Mouse (Mus musculus) olfactory bulb, adult 2 months (tissue): Measurements from ENCODE around the gene Pank2. TPM values are rescaled to one million over a fixed set of nuclear protein-coding genes. Genes with fewer than 3 reads are reported as not detected.
A peak's percentile ranks its signal among the peaks of the same experiment; 100 is the strongest.

Source experiments
- H3K27ac ChIP-seq: fragments of 200-500 bp; 2 replicates; pipeline ENCODE4 v1.5.1; 2012; ENCODE audit warnings: low read depth, low read length; ENCODE audit not compliant: insufficient read depth
- H3K4me1 ChIP-seq: fragments of 200-500 bp; 2 replicates; pipeline ENCODE4 v1.6.1; 2012; ENCODE audit warnings: low read length; ENCODE audit not compliant: control insufficient read depth, insufficient read depth
- H3K4me3 ChIP-seq: fragments of 200-500 bp; 2 replicates; pipeline ENCODE4 v1.5.1; 2012; ENCODE audit warnings: mild to moderate bottlenecking, low read depth, low read length, moderate library complexity; ENCODE audit not compliant: insufficient read depth
- CTCF ChIP-seq: fragments of 200-500 bp; IDR thresholded peaks from 2 replicates; pipeline ENCODE4 v1.5.1; 2012; ENCODE audit warnings: low read depth, mild to moderate bottlenecking, low read length, moderate library complexity; ENCODE audit not compliant: insufficient read depth
- POLR2A ChIP-seq: fragments of 200-500 bp; IDR thresholded peaks from 2 replicates; pipeline ENCODE4 v1.6.1; 2012; ENCODE audit warnings: mild to moderate bottlenecking, low read depth, low read length, moderate library complexity; ENCODE audit not compliant: insufficient read depth
- WGBS: fragments of 180-500 bp; shearing (Covaris S2); methylation state at CpG from one replicate; pipeline ENCODE4 v1.1.7; 2018; 5-methylcytosine and 5-hydroxymethylcytosine counted together
- polyA plus RNA-seq: library from polyadenylated mRNA; stranded (reverse); fragments of >200 nt; gene quantifications from 2 replicates; pipeline ENCODE4 v1.2.4, GENCODE M21; 2012; ENCODE audit warnings: low replicate concordance; ENCODE audit not compliant: missing spikeins, insufficient read depth, insufficient read length

Gene Pank2
- polyA plus RNA-seq, 1 experiment, result not detected

- Histone ChIP-seq H3K4me1 (no peaks in the 10 kb centered on the region), H3K4me3 (no peak overlapping the region), H3K27ac (no peak overlapping the region)
- WGBS, result 67% methylated on average over 2 of the region's 2 CpGs
- no peak for TF ChIP-seq CTCF
- no peak for TF ChIP-seq POLR2A
Measured at GRCm38 (mm10) chr2:131254329-131254713, 8.0 kb upstream of the Pank2 start.

- 68% methylated on average over 3 of the region's 3 CpGs for WGBS
Measured at GRCm38 (mm10) chr2:131255738-131256137, 6.6 kb upstream of the Pank2 start.

GRCm38 (mm10) chr2:131258693-131259092 lies 3.6 kb upstream of the Pank2 start:
- H3K4me3 ChIP-seq, result no peak overlapping the region
- no peak overlapping the region for H3K27ac ChIP-seq
- peaks cover 6% of the 10 kb centered on the region for H3K4me1 ChIP-seq
- no peak for TF ChIP-seq POLR2A
- TF ChIP-seq CTCF, result no peak
- 89% methylated on average over 8 of the region's 8 CpGs for WGBS

More at GRCm38 (mm10) chr2:131255738-131256137, 6.6 kb upstream of the Pank2 start:
- Histone ChIP-seq H3K4me3 (no peak overlapping the region), H3K27ac (no peak overlapping the region), H3K4me1 (peaks cover 4% of the 10 kb centered on the region)
- no peak for TF ChIP-seq POLR2A
- TF ChIP-seq CTCF, result no peak

- H3K27ac ChIP-seq, result no peak overlapping the region
- 58% methylated on average over 9 of the region's 9 CpGs for WGBS
- TF ChIP-seq CTCF, result no peak
- TF ChIP-seq POLR2A, result no peak
- peaks cover 9% of the 10 kb centered on the region for H3K4me1 ChIP-seq
- H3K4me3 ChIP-seq, result no peak overlapping the region
Measured at GRCm38 (mm10) chr2:131260544-131261307, 1.6 kb upstream of the Pank2 start.

GRCm38 (mm10) chr2:131261481-131262212 lies 648 bp upstream of the Pank2 start:
- Histone ChIP-seq H3K27ac (peak overlapping the region; percentile 99), H3K4me3 (peak overlapping the region; percentile 84), H3K4me1 (peaks cover 9% of the 10 kb centered on the region)
- TF ChIP-seq CTCF (no peak), POLR2A (no peak)
- 3% methylated on average over 10 of the region's 10 CpGs for WGBS

GRCm38 (mm10) chr2:131262680-131263670 lies 680 bp downstream of the Pank2 start:
- no peak for TF ChIP-seq CTCF
- no peak for TF ChIP-seq POLR2A
- Histone ChIP-seq H3K4me3 (peak overlapping the region; percentile 96), H3K4me1 (peaks cover 9% of the 10 kb centered on the region), H3K27ac (peak overlapping the region; percentile 98)
- WGBS, result 1% methylated on average over 59 of the region's 59 CpGs

GRCm38 (mm10) chr2:131264027-131264426 lies 1.7 kb downstream of the Pank2 start:
- WGBS, result 53% methylated on average over 6 of the region's 6 CpGs
- Histone ChIP-seq H3K4me1 (peaks cover 9% of the 10 kb centered on the region), H3K4me3 (no peak overlapping the region), H3K27ac (no peak overlapping the region)
- TF ChIP-seq POLR2A (no peak), CTCF (no peak)

GRCm38 (mm10) chr2:131265056-131265455 lies 2.8 kb downstream of the Pank2 start:
- WGBS, result 67% methylated on average over 2 of the region's 2 CpGs
- Histone ChIP-seq H3K4me3 (no peak overlapping the region), H3K4me1 (peaks cover 9% of the 10 kb centered on the region), H3K27ac (no peak overlapping the region)
- TF ChIP-seq POLR2A, result no peak
- TF ChIP-seq CTCF, result no peak

GRCm38 (mm10) chr2:131275493-131275892 lies 13.2 kb downstream of the Pank2 start:
- TF ChIP-seq CTCF (no peak), POLR2A (no peak)
- no peak overlapping the region for H3K4me3 ChIP-seq
- no peak overlapping the region for H3K27ac ChIP-seq
- WGBS, result 65% methylated on average over 3 of the region's 3 CpGs
- no peaks in the 10 kb centered on the region for H3K4me1 ChIP-seq
